Mouse (Mus musculus) heart, embryonic 10.5 days (tissue): ENCODE measurements around the gene Tbl2. TPM values are rescaled to one million over a fixed set of nuclear protein-coding genes. Genes with fewer than 3 reads are reported as not detected.

ENCODE experiments used
- DNase-seq: peaks from one replicate; pipeline ENCODE4 v3.0.0-alpha.2; 2017; ENCODE audit warnings: low spot score
- H3K27ac ChIP-seq: fragments of 300-500 bp; sonication (generic); 2 replicates; pipeline ENCODE4 v1.5.1; 2016; ENCODE audit warnings: mild to moderate bottlenecking
- H3K27me3 ChIP-seq: fragments of 300-500 bp; sonication (generic); 2 replicates; pipeline ENCODE4 v1.6.1; 2016; ENCODE audit warnings: mild to moderate bottlenecking; ENCODE audit not compliant: poor library complexity, insufficient read depth, severe bottlenecking
- H3K36me3 ChIP-seq: fragments of 300-500 bp; sonication (generic); 2 replicates; pipeline ENCODE4 v1.6.1; 2016; ENCODE audit warnings: mild to moderate bottlenecking, moderate library complexity
- H3K4me1 ChIP-seq: fragments of 300-500 bp; sonication (generic); 2 replicates; pipeline ENCODE4 v1.6.1; 2016; ENCODE audit warnings: mild to moderate bottlenecking
- H3K4me3 ChIP-seq: fragments of 300-500 bp; sonication (generic); 2 replicates; pipeline ENCODE4 v1.5.1; 2016; ENCODE audit warnings: mild to moderate bottlenecking, moderate library complexity
- H3K9me3 ChIP-seq: fragments of 300-500 bp; sonication (generic); 2 replicates; pipeline ENCODE4 v1.6.1; 2016; ENCODE audit warnings: mild to moderate bottlenecking, moderate library complexity
- WGBS: fragments of 180-500 bp; shearing (Covaris S2); methylation state at CpG from one replicate; pipeline ENCODE4 v1.1.7; 2016; 5-methylcytosine and 5-hydroxymethylcytosine counted together
- polyA plus RNA-seq: library from polyadenylated mRNA; unstranded; fragments of >200 nt; fragmentation: Nextera tagmentation; extraction: Ambion mirVana; gene quantifications from 2 replicates; pipeline ENCODE4 v1.2.1, GENCODE M21; 2016

Gene Tbl2
- polyA plus RNA-seq, 1 experiment from 2014 or later = 25.1 TPM

DNA sequence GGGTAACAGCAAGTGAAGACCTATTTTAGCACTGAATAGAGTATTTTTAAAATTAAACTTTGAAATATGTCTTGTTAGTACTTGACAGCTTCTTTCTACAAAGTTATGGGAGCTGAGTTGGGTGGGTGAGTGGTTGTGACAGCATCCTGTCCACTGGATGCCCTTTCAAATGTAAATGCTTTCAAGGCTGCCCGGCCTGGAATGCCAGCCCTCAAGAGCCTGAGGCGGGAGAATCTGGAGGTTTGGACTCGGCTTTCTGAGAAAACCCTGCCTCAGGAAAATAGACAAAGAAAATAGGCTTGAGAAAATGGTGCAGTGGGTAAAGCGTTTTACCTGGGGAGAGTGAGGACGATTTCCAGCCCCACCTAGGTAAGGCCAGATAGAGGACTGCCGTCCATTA is 32.3 kb downstream of the Tbl2 start:
- 80% methylated on average over 6 of the region's 6 CpGs for WGBS
- no peak for DNase-seq
- Histone ChIP-seq H3K36me3 (peaks cover 66% of the 10 kb centered on the region), H3K4me1 (no peaks in the 10 kb centered on the region), H3K27me3 (no peaks in the 10 kb centered on the region), H3K4me3 (no peak overlapping the region), H3K27ac (no peak overlapping the region), H3K9me3 (no peaks in the 10 kb centered on the region)

DNA sequence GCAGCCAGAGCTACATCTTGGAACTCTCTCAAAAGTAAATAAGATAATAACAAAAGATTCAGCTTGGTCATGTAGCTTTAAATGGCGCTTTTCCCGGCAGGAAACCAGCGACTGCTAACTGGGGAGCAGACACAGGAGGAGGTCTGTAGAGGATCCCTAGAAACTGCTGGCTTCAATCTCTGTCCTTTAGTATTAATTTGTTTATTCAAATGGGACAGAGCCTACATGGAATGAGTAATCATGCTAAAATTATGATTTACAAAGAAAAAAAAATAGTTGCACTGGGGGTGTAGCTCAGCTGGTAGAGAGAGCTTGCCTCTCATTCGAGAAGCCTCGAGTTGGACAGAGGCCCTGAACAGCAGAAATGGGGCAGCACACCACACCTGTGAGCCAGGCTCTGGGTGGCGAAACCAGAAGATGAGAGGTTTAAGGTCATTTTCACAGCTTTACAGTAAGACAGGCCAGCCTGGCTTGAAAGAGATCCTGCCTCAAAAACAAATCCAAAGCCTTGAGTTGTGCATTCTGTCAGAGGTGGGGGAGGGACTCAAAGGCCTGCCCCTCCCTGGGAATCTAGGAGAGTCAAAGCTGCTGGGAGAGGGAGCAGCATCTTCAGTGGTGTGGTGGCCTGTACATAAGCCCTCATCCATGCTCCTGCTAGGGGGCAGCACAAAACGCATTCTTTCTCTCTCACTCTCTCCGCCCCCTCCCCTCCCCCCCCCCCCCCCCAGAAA is 33.8 kb downstream of the Tbl2 start:
- Histone ChIP-seq H3K27ac (no peak overlapping the region), H3K27me3 (no peaks in the 10 kb centered on the region), H3K9me3 (no peaks in the 10 kb centered on the region), H3K36me3 (peaks cover 51% of the 10 kb centered on the region), H3K4me1 (no peaks in the 10 kb centered on the region), H3K4me3 (no peak overlapping the region)
- no peak for DNase-seq
- whole genome bisulfite sequencing = 58% methylated on average over 8 of the region's 8 CpGs

DNA sequence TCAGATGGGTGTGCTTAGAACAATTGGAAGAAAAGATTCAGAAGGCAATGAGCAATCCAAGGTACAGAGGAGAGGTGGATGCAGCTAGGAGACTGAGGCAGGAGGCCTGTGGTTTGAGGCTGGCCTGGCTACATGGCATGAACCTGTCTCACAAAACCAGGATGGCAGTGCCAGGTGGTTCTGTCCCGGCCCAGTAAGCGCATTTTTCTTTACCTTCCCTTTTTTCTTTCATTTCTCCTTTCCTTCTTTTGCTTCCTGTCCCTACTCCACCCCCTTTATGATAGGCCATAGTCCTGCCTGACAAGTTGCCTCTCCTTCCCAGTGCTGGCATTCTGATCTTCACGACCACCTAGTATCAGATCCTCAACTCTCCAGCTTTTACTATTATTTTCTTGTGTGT is 35.6 kb downstream of the Tbl2 start:
- Histone ChIP-seq H3K9me3 (no peaks in the 10 kb centered on the region), H3K36me3 (peaks cover 40% of the 10 kb centered on the region), H3K27ac (no peak overlapping the region), H3K4me1 (peaks cover 14% of the 10 kb centered on the region; the same call in 1 of the 2 replicates), H3K27me3 (no peaks in the 10 kb centered on the region), H3K4me3 (no peak overlapping the region)
- no peak for DNase-seq
- 91% methylated on average over 3 of the region's 3 CpGs for WGBS

DNA sequence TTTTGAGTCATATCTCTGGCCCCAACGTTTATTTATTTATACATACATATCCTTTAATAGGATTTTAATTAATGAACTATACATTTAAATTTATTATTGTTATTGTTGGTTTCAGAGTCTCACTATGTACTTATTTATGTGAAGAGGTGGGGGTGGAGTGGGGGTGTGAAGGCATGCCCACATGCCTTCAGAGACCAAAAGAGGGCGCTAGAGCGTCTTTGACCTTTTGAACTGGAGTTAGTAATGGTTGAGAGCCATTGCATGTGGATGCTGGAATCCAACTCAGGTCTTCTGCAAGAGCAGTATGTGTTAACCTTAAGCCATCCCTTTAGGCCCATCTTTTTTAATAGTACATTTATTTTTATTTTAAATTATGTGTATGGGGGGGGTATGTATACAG is 36.1 kb downstream of the Tbl2 start:
- Histone ChIP-seq H3K4me1 (peaks cover 15% of the 10 kb centered on the region; the same call in 1 of the 2 replicates), H3K4me3 (peak overlapping the region; percentile 98; the same call in 1 of the 2 replicates), H3K27ac (peak overlapping the region; percentile 99; the same call in 1 of the 2 replicates), H3K36me3 (peaks cover 39% of the 10 kb centered on the region), H3K27me3 (no peaks in the 10 kb centered on the region), H3K9me3 (no peaks in the 10 kb centered on the region)
- no peak for DNase-seq
- 39% methylated on average over 3 of the region's 3 CpGs for WGBS

DNA sequence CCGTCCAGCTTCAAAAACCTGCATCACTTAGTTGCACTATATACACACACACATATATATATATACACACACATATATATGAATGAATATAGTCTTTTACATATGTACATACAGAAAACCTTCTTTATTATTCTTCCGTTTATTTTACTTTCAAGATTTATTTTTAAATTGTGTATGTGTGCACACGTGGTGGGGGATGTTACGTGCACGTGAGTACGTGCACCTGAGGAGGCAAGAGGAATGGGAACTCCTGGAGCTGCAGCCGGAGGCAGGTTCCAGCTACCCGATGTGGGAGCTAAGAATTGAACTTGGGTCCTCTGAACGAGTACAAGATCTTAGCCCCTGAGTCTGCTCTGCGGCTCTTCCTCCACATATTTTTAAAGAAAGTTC is 36.8 kb downstream of the Tbl2 start:
- Histone ChIP-seq H3K4me1 (peaks cover 15% of the 10 kb centered on the region; the same call in 1 of the 2 replicates), H3K27me3 (no peaks in the 10 kb centered on the region), H3K27ac (peak overlapping the region; percentile 99), H3K36me3 (peaks cover 35% of the 10 kb centered on the region), H3K9me3 (no peaks in the 10 kb centered on the region), H3K4me3 (peak overlapping the region; percentile 98)
- DNase-seq = no peak
- 21% methylated on average over 10 of the region's 10 CpGs for WGBS

DNA sequence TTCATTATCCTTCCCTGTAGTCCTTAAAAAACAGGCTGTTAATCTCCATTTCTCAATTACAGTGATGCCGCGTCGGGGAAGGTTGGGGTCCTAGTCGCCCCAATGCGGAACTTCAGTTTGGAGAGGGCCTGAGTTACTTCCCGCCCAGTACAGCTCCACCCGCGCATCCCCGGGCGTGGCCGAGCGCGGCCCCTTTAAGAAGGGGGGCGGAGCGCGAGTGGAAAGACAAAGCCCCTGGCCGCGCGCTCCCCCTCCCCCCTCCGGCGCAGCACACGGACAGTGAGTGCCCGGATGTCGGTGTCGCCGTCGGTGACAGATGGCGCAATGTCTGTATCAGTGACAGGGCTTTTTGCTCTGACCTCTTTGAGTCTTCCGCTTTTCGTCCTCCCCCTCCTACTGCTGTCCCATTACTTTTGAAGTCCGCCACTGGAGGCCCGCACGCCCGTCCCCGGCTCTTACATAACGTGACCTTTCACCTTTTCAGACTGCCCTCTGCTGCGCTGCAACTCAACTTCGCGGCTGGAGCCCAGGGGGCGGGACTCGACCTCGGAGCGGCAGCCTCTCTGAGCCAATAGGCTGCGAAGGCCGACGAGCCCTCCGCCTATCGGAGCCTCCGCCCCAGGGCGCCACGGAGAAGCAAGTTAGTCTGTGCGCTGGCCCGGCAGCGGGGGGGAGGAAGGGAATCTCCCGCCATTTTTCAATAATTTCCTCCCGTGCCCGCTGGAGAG is 37.3 kb downstream of the Tbl2 start, which contains the start of gene Baz1b:
Baz1b (plus strand) TSS at position 644 of the 728 bp plus-strand sequence.
- WGBS = under 1% methylated on average over 57 of the region's 57 CpGs
- Histone ChIP-seq H3K4me3 (peak within 1 kb of the TSS; percentile 98), H3K4me1 (peaks cover 15% of the 10 kb centered on the region; the same call in 1 of the 2 replicates), H3K36me3 (peaks cover 30% of the 10 kb centered on the region), H3K27ac (peak within 1 kb of the TSS; percentile 99), H3K27me3 (no peaks in the 10 kb centered on the region), H3K9me3 (no peaks in the 10 kb centered on the region)
- DNase-seq = peak; percentile 99

DNA sequence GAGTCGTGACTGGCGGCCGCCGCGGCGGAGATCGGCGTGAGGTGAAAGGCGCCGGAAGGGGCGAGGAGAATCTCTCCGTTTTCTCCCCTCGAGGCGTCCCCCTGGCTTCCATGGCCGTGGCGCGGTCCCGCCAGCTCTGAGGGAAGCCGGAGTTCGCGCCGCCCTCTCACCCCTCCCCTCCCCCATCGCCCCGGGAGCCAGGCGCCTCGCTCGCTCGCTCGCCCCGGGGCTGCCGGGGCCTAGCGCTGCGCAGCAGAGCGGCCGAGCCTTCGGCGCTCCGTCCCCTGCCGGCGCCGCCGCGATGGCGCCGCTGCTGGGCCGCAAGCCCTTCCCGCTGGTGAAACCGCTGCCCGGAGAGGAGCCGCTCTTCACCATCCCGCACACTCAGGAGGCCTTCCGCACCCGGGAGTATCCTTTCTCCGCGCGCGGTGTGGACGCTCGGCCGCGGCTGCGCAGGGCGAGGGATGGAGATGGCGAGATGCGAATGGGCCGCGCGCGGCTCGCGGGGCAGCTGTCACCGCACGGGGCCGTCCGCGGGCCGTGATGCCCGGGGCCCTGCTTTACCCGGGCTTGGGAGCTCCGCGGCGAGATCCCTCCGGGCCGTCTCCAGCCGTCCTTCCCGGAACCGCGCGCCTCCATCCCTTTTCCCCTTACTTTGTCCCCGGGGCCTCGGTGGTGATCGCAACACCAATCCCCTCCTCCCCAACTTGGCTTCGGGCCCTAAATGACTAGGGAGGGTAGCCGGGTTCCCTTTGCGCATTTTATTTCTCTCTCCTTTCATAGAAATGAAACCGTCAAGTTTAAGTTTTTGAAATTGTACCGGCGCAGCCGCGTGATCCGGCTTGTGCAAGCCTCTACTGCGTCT is 38.1 kb downstream of the Tbl2 start:
- under 1% methylated on average over 101 of the region's 102 CpGs for whole genome bisulfite sequencing
- no peak for DNase-seq
- peaks cover 25% of the 10 kb centered on the region for H3K36me3 ChIP-seq

DNA sequence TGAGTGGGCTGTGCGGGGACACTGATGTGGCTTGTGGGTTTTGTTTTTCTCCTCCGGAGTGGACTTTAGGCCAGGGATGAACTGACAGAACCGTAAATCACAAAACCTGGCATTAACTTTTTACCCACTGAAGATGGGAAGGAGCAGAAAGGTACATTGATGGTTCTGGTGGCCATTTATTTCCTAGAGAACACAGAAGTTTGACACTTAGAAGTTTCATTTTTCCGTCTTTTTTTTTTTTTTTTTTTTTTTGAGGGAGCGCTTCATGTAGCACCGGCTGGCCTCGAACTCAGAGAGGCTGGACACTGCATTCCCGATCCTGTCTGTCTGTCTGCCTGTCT is 38.7 kb downstream of the Tbl2 start:
- H3K27me3 ChIP-seq = no peaks in the 10 kb centered on the region
- DNase-seq = no peak
- no peaks in the 10 kb centered on the region for H3K9me3 ChIP-seq
- under 1% methylated on average over 8 of the region's 8 CpGs for WGBS
- peaks cover 19% of the 10 kb centered on the region; the same call in 1 of the 2 replicates for H3K4me1 ChIP-seq
- H3K36me3 ChIP-seq = peaks cover 23% of the 10 kb centered on the region
- H3K27ac ChIP-seq = peak overlapping the region; percentile 99
- peak overlapping the region; percentile 98 for H3K4me3 ChIP-seq

More for the DNA sequence above, 38.1 kb downstream of the Tbl2 start:
- H3K27me3 ChIP-seq = no peaks in the 10 kb centered on the region
- H3K27ac ChIP-seq = peak overlapping the region; percentile 99
- peak overlapping the region; percentile 98 for H3K4me3 ChIP-seq
- H3K4me1 ChIP-seq = peaks cover 16% of the 10 kb centered on the region; the same call in 1 of the 2 replicates
- H3K9me3 ChIP-seq = no peaks in the 10 kb centered on the region

DNA sequence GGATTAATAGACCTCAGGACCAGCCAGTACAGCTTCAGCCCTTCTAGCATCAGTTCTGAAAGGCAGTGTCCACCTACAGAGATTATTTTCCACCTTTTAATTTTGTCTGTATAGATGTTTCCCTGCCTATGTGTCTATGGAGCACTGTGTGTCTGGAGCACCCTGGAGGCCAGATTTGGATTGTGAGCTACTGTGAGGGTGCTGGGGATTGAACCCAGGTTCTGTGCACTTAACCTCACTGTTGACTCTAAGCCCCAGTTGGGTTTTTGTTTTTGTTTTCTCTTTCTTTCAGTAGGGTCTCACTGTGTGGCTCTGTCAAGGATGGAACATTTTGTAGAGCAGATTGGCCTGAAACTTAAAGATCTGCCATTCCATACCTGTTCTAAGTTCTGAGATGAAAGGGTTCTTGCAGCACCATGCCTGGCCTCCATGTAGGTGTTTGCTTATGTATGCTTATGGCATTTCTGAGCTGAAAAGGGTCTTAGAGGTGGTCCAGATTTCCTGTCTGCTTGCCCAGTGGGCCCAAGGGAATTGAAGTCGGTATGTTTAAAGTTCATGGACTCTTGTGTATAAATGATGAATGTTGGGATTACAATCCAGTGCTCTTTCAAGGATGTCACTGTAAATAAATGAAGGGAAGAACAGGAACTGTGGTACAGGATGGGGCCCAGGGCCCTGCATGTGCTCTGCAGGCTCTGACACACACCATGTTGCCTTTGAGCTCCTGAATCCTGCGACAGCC is 40.0 kb downstream of the Tbl2 start:
- Histone ChIP-seq H3K4me3 (peak overlapping the region; percentile 98), H3K27ac (0 out of 2 replicates have a peak overlapping the region, but pooled peaks have one; percentile 99), H3K9me3 (no peaks in the 10 kb centered on the region), H3K4me1 (peaks cover 19% of the 10 kb centered on the region; the same call in 1 of the 2 replicates), H3K36me3 (peaks cover 31% of the 10 kb centered on the region), H3K27me3 (no peaks in the 10 kb centered on the region)
- 71% methylated on average over 2 of the region's 2 CpGs for WGBS
- no peak for DNase-seq

DNA sequence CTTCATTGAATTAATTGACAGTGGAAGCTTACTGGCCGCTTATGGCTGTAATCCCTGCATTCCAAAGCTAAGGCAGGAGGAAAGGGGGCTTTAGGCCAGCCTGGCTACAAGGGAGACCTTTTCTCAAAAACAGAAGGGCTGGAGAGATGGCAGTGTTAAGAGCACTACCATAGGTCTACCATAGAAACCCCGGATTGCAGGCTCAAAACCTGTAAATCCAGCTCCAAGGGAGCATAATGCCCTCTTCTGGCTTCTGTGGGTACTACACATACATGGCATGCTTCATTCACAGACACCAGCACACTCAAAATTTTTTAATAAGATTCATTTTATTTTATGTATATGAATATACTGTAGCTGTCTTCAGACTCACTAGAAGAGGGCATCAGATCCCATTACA is 42.2 kb downstream of the Tbl2 start:
- H3K4me3 ChIP-seq = no peak overlapping the region
- DNase-seq = no peak
- H3K9me3 ChIP-seq = no peaks in the 10 kb centered on the region
- H3K36me3 ChIP-seq = peaks cover 48% of the 10 kb centered on the region
- H3K27ac ChIP-seq = no peak overlapping the region
- no peaks in the 10 kb centered on the region for H3K27me3 ChIP-seq
- peaks cover 19% of the 10 kb centered on the region; the same call in 1 of the 2 replicates for H3K4me1 ChIP-seq
- WGBS = 39% methylated on average over 2 of the region's 2 CpGs

DNA sequence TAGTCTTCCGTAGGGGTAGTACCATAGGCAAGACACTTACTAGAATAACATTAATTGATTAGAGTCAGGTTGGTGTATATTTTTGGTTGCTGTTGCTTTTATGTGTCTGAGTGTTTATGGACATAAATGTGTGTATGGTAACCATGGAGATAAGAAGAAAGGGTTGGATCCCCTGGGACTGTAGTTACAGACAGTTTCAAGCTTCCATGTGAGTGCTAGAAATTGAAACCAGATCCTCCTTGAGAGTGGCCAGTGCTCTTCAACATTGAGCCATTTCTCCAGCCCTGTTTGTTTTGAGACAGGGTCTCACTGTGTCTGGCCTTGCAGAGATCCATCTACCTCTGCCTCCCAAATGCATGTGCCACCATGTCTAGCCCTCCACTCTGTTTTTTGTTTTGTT is 43.0 kb downstream of the Tbl2 start:
- 92% methylated on average over 1 of the region's 1 CpGs for WGBS
- H3K4me3 ChIP-seq = no peak overlapping the region
- no peak overlapping the region for H3K27ac ChIP-seq
- no peaks in the 10 kb centered on the region for H3K27me3 ChIP-seq
- H3K9me3 ChIP-seq = no peaks in the 10 kb centered on the region
- peaks cover 54% of the 10 kb centered on the region for H3K36me3 ChIP-seq
- peaks cover 19% of the 10 kb centered on the region; the same call in 1 of the 2 replicates for H3K4me1 ChIP-seq
- DNase-seq = no peak

DNA sequence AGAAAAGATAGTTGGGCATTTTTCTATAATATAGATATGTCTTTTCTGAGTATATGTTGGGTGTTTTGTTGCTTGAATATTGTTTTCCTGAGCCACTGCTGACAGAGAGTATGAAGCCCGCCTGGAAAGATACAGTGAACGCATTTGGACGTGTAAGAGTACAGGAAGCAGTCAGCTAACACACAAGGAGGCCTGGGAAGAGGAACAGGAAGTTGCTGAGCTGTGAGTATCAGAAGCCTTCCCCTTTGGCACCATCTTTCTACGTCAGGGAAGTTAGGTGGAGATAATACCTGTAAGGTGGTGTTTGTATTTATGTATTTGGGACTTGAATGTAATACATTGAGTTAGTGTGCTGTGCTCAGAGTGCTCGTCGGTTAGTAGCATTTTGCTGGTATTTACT is 46.9 kb downstream of the Tbl2 start:
- Histone ChIP-seq H3K4me3 (no peak overlapping the region), H3K9me3 (no peaks in the 10 kb centered on the region), H3K4me1 (0 out of 2 replicates have a peak, but pooled peaks cover 4% of the 10 kb centered on the region), H3K27ac (no peak overlapping the region), H3K36me3 (peaks cover 78% of the 10 kb centered on the region), H3K27me3 (no peaks in the 10 kb centered on the region)
- 75% methylated on average over 6 of the region's 6 CpGs for WGBS
- no peak for DNase-seq
